Mouse (Mus musculus) MEL (cell line): ENCODE measurements around the gene Tapbp.

ENCODE experiments used
- BHLHE40 ChIP-seq: IDR thresholded peaks from 2 replicates; pipeline ENCODE4 v1.6.1; 2012; ENCODE audit warnings: low read depth, mild to moderate bottlenecking, inconsistent platforms, low read length, improper control_type of control experiment, borderline replicate concordance
- CHD1 ChIP-seq: IDR thresholded peaks from 2 replicates; pipeline ENCODE4 v1.6.1; 2012; ENCODE audit warnings: low read depth, mild to moderate bottlenecking, inconsistent platforms, low read length, improper control_type of control experiment
- CHD2 ChIP-seq: IDR thresholded peaks from 2 replicates; pipeline ENCODE4 v1.6.1; 2011; ENCODE audit warnings: low read length, improper control_type of control experiment
- CTCF ChIP-seq, 3 experiments: IDR thresholded peaks in 2 of 3; conservative IDR thresholded peaks in 1 of 3; 2 replicates each; pipeline ENCODE4 v1.5.1; 2011 to 2012; ENCODE audit warnings: low read length in 3 of 3, low read depth in 2 of 3, mild to moderate bottlenecking in 2 of 3, improper control_type of control experiment in 1 of 3, inconsistent platforms in 1 of 3, mixed read lengths in 1 of 3, moderate library complexity in 1 of 3; ENCODE audit not compliant: control insufficient read depth in 1 of 3, insufficient read depth in 1 of 3, poor library complexity in 1 of 3, severe bottlenecking in 1 of 3
- ELF1 ChIP-seq: IDR thresholded peaks from 2 replicates; pipeline ENCODE4 v1.6.1; 2014; ENCODE audit warnings: low read depth, mild to moderate bottlenecking, inconsistent platforms, low read length, improper control_type of control experiment, moderate library complexity
- GATA1 ChIP-seq: IDR thresholded peaks from 2 replicates; pipeline ENCODE4 v1.6.1; 2011; ENCODE audit warnings: low read depth, low read length, improper control_type of control experiment
- JUND ChIP-seq: IDR thresholded peaks from 2 replicates; pipeline ENCODE4 v1.6.1; 2011; ENCODE audit warnings: low read depth, mild to moderate bottlenecking, improper control_type of control experiment, low read length
- MAX ChIP-seq: IDR thresholded peaks from 2 replicates; pipeline ENCODE4 v1.6.1; 2011; ENCODE audit warnings: low read length, improper control_type of control experiment
- MYC ChIP-seq: IDR thresholded peaks from 2 replicates; pipeline ENCODE4 v1.6.1; 2011; ENCODE audit warnings: low read depth, mild to moderate bottlenecking, low read length, improper control_type of control experiment, moderate library complexity
- POLR2A ChIP-seq, 2 experiments: IDR thresholded peaks; 2 replicates each; pipeline ENCODE4 v1.6.1; 2011 to 2012; ENCODE audit warnings: low read length in 2 of 2, mild to moderate bottlenecking in 2 of 2, control low read depth in 1 of 2, improper control_type of control experiment in 1 of 2, low read depth in 1 of 2, moderate library complexity in 1 of 2; ENCODE audit not compliant: control insufficient read depth in 1 of 2, insufficient read depth in 1 of 2, poor library complexity in 1 of 2
- RAD21 ChIP-seq: IDR thresholded peaks from 2 replicates; pipeline ENCODE4 v1.6.1; 2011; ENCODE audit warnings: mild to moderate bottlenecking, low read depth, low read length, improper control_type of control experiment
- RCOR1 ChIP-seq: IDR thresholded peaks from 2 replicates; pipeline ENCODE4 v1.6.1; 2012; ENCODE audit warnings: low read depth, mild to moderate bottlenecking, inconsistent platforms, low read length, improper control_type of control experiment
- TCF12 ChIP-seq: IDR thresholded peaks from 2 replicates; pipeline ENCODE4 v1.6.1; 2014; ENCODE audit warnings: low read depth, mild to moderate bottlenecking, inconsistent platforms, low read length, improper control_type of control experiment, moderate library complexity

GRCm38 (mm10) chr17:33929371-33930279, 13.9 kb downstream of the Tapbp start, which contains the start of gene Rgl2:
- TF ChIP-seq BHLHE40 (no peak), MAX (peak; percentile 55; the same call in 1 of the 2 replicates), RAD21 (no peak), POLR2A (IDR thresholded peaks at IDR 0.05; ENCODE audit: control insufficient read depth in 1 of 2, insufficient read depth in 1 of 2, low read depth in 1 of 2, low read length in 2 of 2, poor library complexity in 1 of 2) (peak; percentile 61 to 82), CTCF (IDR thresholded peaks at IDR 0.05 in 2 of 3, conservative IDR thresholded peaks at IDR 0.05 in 1 of 3; ENCODE audit: control insufficient read depth in 1 of 3, insufficient read depth in 1 of 3, low read depth in 2 of 3, low read length in 3 of 3, poor library complexity in 1 of 3, severe bottlenecking in 1 of 3) (peak in 1 of 3 experiments; percentile 22; a peak in 3 of 6 replicates), JUND (0 out of 2 replicates have a peak, but pooled peaks have one; percentile 0), CHD2 (no peak), MYC (no peak), GATA1 (no peak), ELF1 (peak; percentile 81), TCF12 (peak; percentile 67), CHD1 (0 out of 2 replicates have a peak, but pooled peaks have one; percentile 6), RCOR1 (no peak)
